Mouse (Mus musculus) ES-Bruce4 (cell line): ENCODE results near the gene Frmd4b.

Experiments
- EP300 ChIP-seq: IDR thresholded peaks from 2 replicates; pipeline ENCODE4 v1.6.1; 2011; ENCODE audit warnings: low read depth, low read length; ENCODE audit not compliant: insufficient read depth
- POLR2A ChIP-seq: IDR thresholded peaks from one replicate; pipeline ENCODE4 v1.8.1; 2011; ENCODE audit warnings: low read length; ENCODE audit not compliant: insufficient read depth

- TF ChIP-seq POLR2A (no peak), EP300 (no peak)
Measured at GRCm38 (mm10) chr6:97245200-97245599, 372.1 kb downstream of the Frmd4b start.
